Mouse (Mus musculus) neural tube, embryonic 11.5 days (tissue): ENCODE data around the gene Hivep1. TPM values are rescaled to one million over a fixed set of nuclear protein-coding genes. Genes with fewer than 3 reads are reported as not detected.

Experiments used
- ATAC-seq: fragments of 200-750 bp; cut with Nextera tagmentation; 2 replicates; pipeline ENCODE4 v1.8.0; 2017; ENCODE audit warnings: moderate number of reproducible peaks, mild to moderate bottlenecking, moderate TSS enrichment, moderate library complexity; ENCODE audit not compliant: insufficient read depth, low FRiP score, low TSS enrichment
- DNase-seq: peaks from one replicate; pipeline ENCODE4 v3.0.0-alpha.2; 2015; ENCODE audit warnings: low spot score
- H3K27ac ChIP-seq: fragments of 300-500 bp; sonication (generic); 2 replicates; pipeline ENCODE4 v1.5.1; 2014; ENCODE audit warnings: low read depth, mild to moderate bottlenecking, low read length
- H3K27me3 ChIP-seq: fragments of 300-500 bp; sonication (generic); 2 replicates; pipeline ENCODE4 v1.6.1; 2014; ENCODE audit warnings: mild to moderate bottlenecking, low read length, mixed read lengths; ENCODE audit not compliant: control insufficient read depth, insufficient read depth
- H3K36me3 ChIP-seq: fragments of 300-500 bp; sonication (generic); 2 replicates; pipeline ENCODE4 v1.6.1; 2014; ENCODE audit warnings: mild to moderate bottlenecking, low read length, moderate library complexity, mixed read lengths; ENCODE audit not compliant: control insufficient read depth, insufficient read depth
- H3K4me1 ChIP-seq: fragments of 300-500 bp; sonication (generic); 2 replicates; pipeline ENCODE4 v1.6.1; 2014; ENCODE audit warnings: low read length, mixed read lengths; ENCODE audit not compliant: control insufficient read depth, insufficient read depth
- H3K4me2 ChIP-seq: fragments of 300-500 bp; sonication (generic); 2 replicates; pipeline ENCODE4 v1.6.1; 2014; ENCODE audit warnings: low read depth, mild to moderate bottlenecking, moderate library complexity
- H3K4me3 ChIP-seq: fragments of 300-500 bp; sonication (generic); 2 replicates; pipeline ENCODE4 v1.5.1; 2014; ENCODE audit warnings: low read depth, low read length
- H3K9ac ChIP-seq: fragments of 300-500 bp; sonication (generic); 2 replicates; pipeline ENCODE4 v1.6.1; 2014; ENCODE audit warnings: mild to moderate bottlenecking, low read length
- H3K9me3 ChIP-seq: fragments of 300-500 bp; sonication (generic); 2 replicates; pipeline ENCODE4 v1.6.1; 2016; ENCODE audit warnings: low read length; ENCODE audit not compliant: control insufficient read depth
- WGBS: fragments of 180-500 bp; shearing (Covaris S2); extraction: QIAGEN DNeasy Blood & Tissue Kit; methylation state at CpG from one replicate; pipeline ENCODE4 v1.1.7; 2014; 5-methylcytosine and 5-hydroxymethylcytosine counted together
- polyA plus RNA-seq: library from polyadenylated mRNA; unstranded; fragments of >200 nt; fragmentation: Nextera tagmentation; extraction: Ambion mirVana; gene quantifications from 2 replicates; pipeline ENCODE4 v1.2.1, GENCODE M21; 2014

Hivep1 gene
- polyA plus RNA-seq, 1 experiment from 2014 or later = 13.0 TPM

DNA sequence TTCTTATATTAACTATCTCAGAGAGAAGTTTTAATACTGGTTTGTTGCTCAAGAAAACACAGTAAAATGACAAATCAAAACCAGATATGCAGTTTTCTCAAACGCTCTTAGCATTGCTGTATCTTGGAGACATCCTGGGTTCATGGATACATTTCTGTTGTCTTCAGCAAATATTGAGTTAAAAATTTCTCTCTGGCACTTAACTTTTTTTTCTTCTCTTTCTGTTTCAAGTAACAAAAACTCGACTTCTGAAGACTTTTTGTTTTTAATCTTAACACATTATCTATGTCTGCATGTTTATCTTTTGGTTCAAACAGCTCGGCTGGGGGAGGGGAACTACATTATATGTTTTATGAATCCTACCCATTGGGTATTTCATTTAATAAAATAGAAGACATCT lies 1.7 kb upstream of the Hivep1 start:
- Histone ChIP-seq H3K36me3 (no peaks in the 10 kb centered on the region), H3K4me2 (peak overlapping the region; percentile 82), H3K4me1 (peaks cover 15% of the 10 kb centered on the region), H3K4me3 (peak overlapping the region; percentile 65), H3K27ac (no peak overlapping the region), H3K9me3 (no peaks in the 10 kb centered on the region), H3K27me3 (no peaks in the 10 kb centered on the region), H3K9ac (no peak overlapping the region)
- ATAC-seq = no peak
- WGBS = 12% methylated on average over 3 of the region's 3 CpGs
- DNase-seq = no peak

DNA sequence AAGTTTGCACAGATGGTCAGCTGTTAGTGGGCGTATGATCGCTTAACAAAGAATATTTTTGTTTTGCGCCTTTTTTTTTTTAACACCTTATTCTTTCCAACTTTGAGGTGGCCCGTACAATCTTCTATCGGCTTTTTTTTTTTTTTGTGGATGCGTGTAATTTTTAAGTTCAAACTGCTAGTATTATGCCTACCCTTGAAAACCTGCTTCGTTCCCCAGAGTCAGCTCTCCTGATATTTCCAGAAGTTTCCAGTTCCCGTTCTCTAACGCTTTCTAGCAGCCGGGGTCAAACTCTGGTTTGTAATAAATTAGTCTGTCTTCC lies 980 bp upstream of the Hivep1 start:
- peak overlapping the region; percentile 98 for H3K27ac ChIP-seq
- DNase-seq (no peak), ATAC-seq (no peak)
- WGBS = under 1% methylated on average over 10 of the region's 10 CpGs
- no peaks in the 10 kb centered on the region for H3K9me3 ChIP-seq
- H3K27me3 ChIP-seq = no peaks in the 10 kb centered on the region
- no peak overlapping the region for H3K9ac ChIP-seq
- H3K4me1 ChIP-seq = peaks cover 15% of the 10 kb centered on the region
- no peaks in the 10 kb centered on the region for H3K36me3 ChIP-seq
- H3K4me3 ChIP-seq = peak overlapping the region; percentile 90
- H3K4me2 ChIP-seq = peak overlapping the region; percentile 82

- Histone ChIP-seq H3K9ac (peak overlapping the region; percentile 93), H3K4me3 (peak overlapping the region; percentile 90), H3K9me3 (no peaks in the 10 kb centered on the region), H3K36me3 (peaks cover 1% of the 10 kb centered on the region; the same call in 1 of the 2 replicates), H3K27ac (peak overlapping the region; percentile 98), H3K4me1 (peaks cover 15% of the 10 kb centered on the region), H3K4me2 (peak overlapping the region; percentile 82), H3K27me3 (no peaks in the 10 kb centered on the region)
- peak; percentile 98 for DNase-seq
- peak; percentile 79 for ATAC-seq
- WGBS = under 1% methylated on average over 27 of the region's 51 CpGs
These were observed 467 bp upstream of the Hivep1 start for GRCm38 (mm10) chr13:42051202-42051906.

DNA sequence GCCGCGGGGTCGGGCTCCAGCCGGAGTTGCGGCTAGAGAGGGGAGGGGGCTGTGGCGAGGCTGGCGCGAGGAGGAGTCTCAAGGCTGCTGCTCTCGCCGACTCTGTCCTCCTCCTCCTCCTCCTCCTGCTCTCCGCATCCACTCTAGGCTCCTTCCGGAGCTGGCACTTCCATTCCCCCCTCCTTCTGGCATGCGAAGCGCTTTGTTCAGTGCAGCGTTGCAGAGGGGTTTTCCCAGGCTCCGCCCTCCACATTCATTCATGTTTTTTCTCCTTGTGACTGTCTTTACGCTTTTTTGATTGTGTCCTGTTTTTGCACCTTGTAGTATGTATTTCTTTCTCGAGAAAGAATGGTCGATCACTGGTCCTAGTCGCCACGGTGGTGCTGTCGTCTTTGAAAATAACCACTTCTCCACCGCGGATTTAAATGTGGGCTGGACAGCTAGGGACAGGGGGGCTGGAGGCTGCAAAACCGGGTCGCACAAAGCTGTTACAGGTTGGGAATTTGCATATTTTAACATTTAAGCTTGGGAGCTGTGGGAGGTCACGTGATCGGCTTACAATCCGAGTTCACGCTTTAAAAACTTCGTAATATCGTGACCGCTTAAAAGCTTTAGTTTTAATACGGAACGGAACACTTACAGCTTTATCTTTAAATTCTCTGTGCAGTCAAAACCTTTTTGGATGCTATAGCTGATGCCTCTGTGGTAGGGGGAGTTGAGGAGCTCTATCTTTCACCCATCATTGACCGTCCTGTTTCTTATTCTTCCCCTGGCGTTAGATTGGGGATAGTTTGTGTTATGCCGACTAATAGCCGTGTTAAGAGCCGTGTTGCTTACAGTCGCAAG lies 1.1 kb downstream of the Hivep1 start:
- H3K9me3 ChIP-seq = no peaks in the 10 kb centered on the region
- H3K36me3 ChIP-seq = peaks cover 3% of the 10 kb centered on the region; the same call in 1 of the 2 replicates
- DNase-seq = peak; percentile 78
- H3K4me3 ChIP-seq = peak overlapping the region; percentile 90
- H3K27ac ChIP-seq = peak overlapping the region; percentile 98
- WGBS = under 1% methylated on average over 34 of the region's 41 CpGs
- H3K4me2 ChIP-seq = peak overlapping the region; percentile 39
- H3K4me1 ChIP-seq = peaks cover 15% of the 10 kb centered on the region
- peak; percentile 64 for ATAC-seq
- H3K27me3 ChIP-seq = no peaks in the 10 kb centered on the region
- peak overlapping the region; percentile 93 for H3K9ac ChIP-seq

- no peak for DNase-seq
- peak overlapping the region; percentile 93 for H3K9ac ChIP-seq
These were observed 1.8 kb downstream of the Hivep1 start for GRCm38 (mm10) chr13:42053656-42054055.

GRCm38 (mm10) chr13:42054138-42054537 lies 2.3 kb downstream of the Hivep1 start:
- no peak for ATAC-seq
- 77% methylated on average over 3 of the region's 3 CpGs for WGBS
- no peak for DNase-seq

More at GRCm38 (mm10) chr13:42053656-42054055, 1.8 kb downstream of the Hivep1 start:
- no peak overlapping the region for H3K27ac ChIP-seq
- H3K27me3 ChIP-seq = no peaks in the 10 kb centered on the region
- 32% methylated on average over 2 of the region's 2 CpGs for WGBS
- peak overlapping the region; percentile 39 for H3K4me2 ChIP-seq
- H3K4me3 ChIP-seq = peak overlapping the region; percentile 90
- peaks cover 15% of the 10 kb centered on the region for H3K4me1 ChIP-seq
- ATAC-seq = no peak
- H3K9me3 ChIP-seq = no peaks in the 10 kb centered on the region
- H3K36me3 ChIP-seq = peaks cover 3% of the 10 kb centered on the region; the same call in 1 of the 2 replicates

GRCm38 (mm10) chr13:42056712-42057332 lies 5.0 kb downstream of the Hivep1 start:
- WGBS = 96% methylated on average over 2 of the region's 2 CpGs
- H3K9me3 ChIP-seq = no peaks in the 10 kb centered on the region
- no peak overlapping the region for H3K4me3 ChIP-seq
- ATAC-seq (no peak), DNase-seq (no peak)
- H3K27ac ChIP-seq = no peak overlapping the region
- no peak overlapping the region for H3K9ac ChIP-seq
- H3K4me2 ChIP-seq = no peak overlapping the region
- peaks cover 5% of the 10 kb centered on the region for H3K36me3 ChIP-seq
- peaks cover 8% of the 10 kb centered on the region for H3K4me1 ChIP-seq
- no peaks in the 10 kb centered on the region for H3K27me3 ChIP-seq

More at GRCm38 (mm10) chr13:42054138-42054537, 2.3 kb downstream of the Hivep1 start:
- peaks cover 3% of the 10 kb centered on the region; the same call in 1 of the 2 replicates for H3K36me3 ChIP-seq
- no peak overlapping the region for H3K4me2 ChIP-seq
- peaks cover 15% of the 10 kb centered on the region for H3K4me1 ChIP-seq
- H3K4me3 ChIP-seq = no peak overlapping the region
- no peak overlapping the region for H3K9ac ChIP-seq
- no peaks in the 10 kb centered on the region for H3K27me3 ChIP-seq
- no peaks in the 10 kb centered on the region for H3K9me3 ChIP-seq
- no peak overlapping the region for H3K27ac ChIP-seq

DNA sequence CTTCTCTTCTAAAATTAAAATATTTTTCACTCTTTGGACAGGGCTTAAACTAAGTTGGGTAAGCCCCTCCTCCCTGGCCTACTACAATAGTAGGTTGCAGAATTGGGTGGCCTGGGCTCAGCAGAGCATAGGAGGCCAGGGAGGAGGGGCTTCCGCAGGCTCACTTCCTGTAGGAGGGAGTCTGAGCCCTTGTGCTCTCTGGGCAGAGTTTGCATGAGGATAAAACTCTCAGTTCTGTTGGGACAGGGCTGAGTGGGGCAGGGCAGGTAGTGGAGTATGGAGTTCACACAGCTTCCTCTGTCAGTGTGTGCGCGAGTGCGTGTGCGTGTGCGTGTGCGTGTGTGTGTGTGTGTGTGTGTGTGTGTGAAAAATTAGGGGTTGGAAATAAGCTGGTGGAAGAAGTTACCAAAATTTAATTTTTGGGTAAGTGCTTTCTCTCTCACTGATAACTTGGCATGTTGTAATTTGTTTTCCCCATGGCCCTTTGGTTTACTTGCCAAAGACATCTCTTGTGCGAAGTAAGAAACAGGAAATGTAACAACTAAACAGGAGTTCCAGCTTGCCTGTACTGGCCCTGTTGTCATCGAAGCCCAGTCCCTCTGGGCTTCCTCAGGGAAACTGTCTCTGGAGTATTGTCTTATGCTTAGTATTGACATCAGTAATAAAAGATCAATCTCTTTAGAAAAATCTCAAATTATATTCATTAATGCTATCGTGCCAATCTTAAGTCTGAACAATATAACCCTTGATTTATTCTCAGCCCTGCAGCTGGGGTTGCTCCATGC lies 9.2 kb downstream of the Hivep1 start:
- WGBS = 92% methylated on average over 10 of the region's 10 CpGs
- no peak overlapping the region for H3K9ac ChIP-seq
- DNase-seq (no peak), ATAC-seq (no peak)
- H3K4me3 ChIP-seq = no peak overlapping the region
- no peaks in the 10 kb centered on the region for H3K9me3 ChIP-seq
- no peaks in the 10 kb centered on the region for H3K4me1 ChIP-seq
- H3K36me3 ChIP-seq = peaks cover 5% of the 10 kb centered on the region
- H3K4me2 ChIP-seq = no peak overlapping the region
- no peaks in the 10 kb centered on the region for H3K27me3 ChIP-seq
- H3K27ac ChIP-seq = no peak overlapping the region
